Mouse (Mus musculus) olfactory bulb, adult 2 months (tissue): ENCODE data around the gene Golt1a.

ENCODE experiments used
- CTCF ChIP-seq: fragments of 200-500 bp; IDR thresholded peaks from 2 replicates; pipeline ENCODE4 v1.5.1; 2012; ENCODE audit warnings: low read depth, mild to moderate bottlenecking, low read length, moderate library complexity; ENCODE audit not compliant: insufficient read depth
- POLR2A ChIP-seq: fragments of 200-500 bp; IDR thresholded peaks from 2 replicates; pipeline ENCODE4 v1.6.1; 2012; ENCODE audit warnings: mild to moderate bottlenecking, low read depth, low read length, moderate library complexity; ENCODE audit not compliant: insufficient read depth

GRCm38 (mm10) chr1:133280537-133280936, 29.1 kb upstream of the Golt1a start:
- TF ChIP-seq CTCF (no peak), POLR2A (no peak)
